Mouse (Mus musculus) erythroblast, adult 5-6 weeks (primary cell): ENCODE results near the gene Fam120a. TPM values are rescaled to one million over a fixed set of nuclear protein-coding genes. Genes with fewer than 3 reads are reported as not detected.

Experiments
- ATAC-seq: replicated peaks from 2 replicates; pipeline ENCODE4 v1.8.0; 2016; ENCODE audit warnings: moderate number of reproducible peaks, mild to moderate bottlenecking, moderate TSS enrichment, inconsistent platforms; ENCODE audit not compliant: poor library complexity, low FRiP score, severe bottlenecking
- total RNA-seq, 2 experiments: library from RNA; stranded (forward) in 1 of 2; stranded (reverse) in 1 of 2; fragments of 150-400 nt in 1 of 2; fragments of 200-764, 138-1000 nt in 1 of 2; gene quantifications; 2 replicates each; pipeline versions ENCODE4 v1.2.3 to v1.2.4; 2015 to 2017; ENCODE audit warnings: low replicate concordance in 2 of 2

The Fam120a gene
- total RNA-seq, 2 experiments from 2014 or later: 47.6 to 81.5 TPM

DNA sequence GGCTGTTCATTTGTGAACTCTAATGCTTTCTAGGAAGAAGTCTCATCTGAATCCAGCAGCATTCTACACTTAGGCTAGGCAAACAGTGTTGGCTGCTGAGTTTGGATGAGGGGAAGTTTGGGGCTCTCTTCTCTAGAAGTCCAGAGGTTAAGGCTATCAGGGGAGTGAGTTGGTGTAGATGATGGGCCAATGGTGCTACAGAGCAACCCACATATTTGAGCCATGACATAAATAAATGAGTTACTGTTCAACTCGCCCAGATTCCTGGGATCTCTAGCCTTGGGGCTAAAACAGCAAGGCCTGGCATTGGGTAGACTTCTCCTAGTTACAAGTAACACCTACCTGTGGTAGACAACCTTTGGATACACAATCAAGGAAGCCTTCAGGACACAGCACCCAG is 46.6 kb downstream of the Fam120a start:
- no peak for ATAC-seq

DNA sequence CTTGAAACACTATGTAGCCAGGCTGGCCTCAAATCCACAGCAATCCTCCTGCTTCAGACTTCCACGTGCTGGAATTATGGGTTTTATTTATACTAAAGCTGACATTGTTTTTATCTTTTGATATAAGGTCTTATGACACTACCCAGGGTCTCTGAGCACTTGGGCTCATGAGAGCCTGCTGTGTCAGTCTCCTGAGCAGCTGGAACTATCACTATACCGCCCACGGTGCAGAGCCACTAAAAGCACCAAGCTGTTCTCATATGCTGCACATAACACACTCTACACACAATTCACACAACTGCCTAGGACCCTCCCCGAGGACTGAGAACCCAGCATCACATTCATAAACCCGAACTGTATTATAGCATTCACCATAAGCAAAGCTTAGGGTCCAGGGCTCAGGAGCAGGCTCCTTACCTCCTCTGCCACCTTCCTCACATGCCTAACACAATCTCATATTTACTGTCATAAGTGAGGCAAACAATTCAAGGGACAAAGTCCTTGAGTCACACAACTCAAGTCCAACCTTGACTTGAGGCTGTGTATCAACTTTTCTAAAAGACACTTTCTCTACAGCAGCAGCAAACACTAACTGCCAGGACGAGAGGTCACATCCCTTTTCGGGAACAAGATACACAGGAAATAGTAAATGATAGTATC is 47.9 kb downstream of the Fam120a start:
- no peak for ATAC-seq

- no peak for ATAC-seq
These were observed 50.7 kb downstream of the Fam120a start for GRCm38 (mm10) chr13:48917113-48917599.

- no peak for ATAC-seq
These were observed 54.1 kb downstream of the Fam120a start for GRCm38 (mm10) chr13:48913680-48914079.

DNA sequence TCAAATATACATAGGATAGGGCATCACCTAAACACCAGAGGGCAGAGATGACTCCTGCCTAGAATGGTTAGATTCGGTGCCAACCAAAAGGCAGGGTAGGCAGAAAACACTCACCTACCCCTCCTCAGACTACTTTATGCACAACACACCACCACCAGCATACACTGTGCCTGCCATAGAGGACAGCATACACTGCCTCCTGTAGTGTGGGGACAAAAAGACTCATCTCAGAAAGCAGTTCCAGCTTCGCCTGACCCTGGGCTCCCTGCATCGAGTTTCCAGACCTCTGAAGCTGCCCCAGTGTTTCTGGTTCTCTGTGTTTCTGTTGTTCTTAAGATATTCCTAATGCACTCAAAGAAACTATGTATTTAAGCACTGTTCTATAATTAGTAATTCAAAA is 54.7 kb downstream of the Fam120a start:
- no peak for ATAC-seq

DNA sequence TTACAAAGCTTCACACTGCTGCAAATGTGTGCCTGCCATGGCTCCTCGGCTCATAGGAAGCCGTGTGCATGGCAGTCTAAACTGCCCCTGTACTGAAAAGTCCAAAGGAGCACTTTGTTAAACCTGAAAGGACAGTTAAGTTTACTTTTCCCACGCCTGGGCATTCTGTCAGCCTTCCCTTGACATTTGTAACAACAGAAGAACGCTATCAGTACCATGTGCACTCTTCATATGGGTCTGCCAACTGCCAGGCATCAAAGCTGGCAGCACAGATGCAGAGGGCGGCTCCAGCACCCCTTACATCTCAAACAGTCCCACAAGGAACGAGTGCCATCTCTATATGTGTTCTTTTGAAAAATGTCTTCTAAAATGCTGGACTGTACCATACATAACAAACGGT is 56.4 kb downstream of the Fam120a start:
- no peak for ATAC-seq

GRCm38 (mm10) chr13:48905458-48905857 is 62.4 kb downstream of the Fam120a start:
- no peak for ATAC-seq

GRCm38 (mm10) chr13:48895376-48895775 is 72.4 kb downstream of the Fam120a start:
- no peak for ATAC-seq

DNA sequence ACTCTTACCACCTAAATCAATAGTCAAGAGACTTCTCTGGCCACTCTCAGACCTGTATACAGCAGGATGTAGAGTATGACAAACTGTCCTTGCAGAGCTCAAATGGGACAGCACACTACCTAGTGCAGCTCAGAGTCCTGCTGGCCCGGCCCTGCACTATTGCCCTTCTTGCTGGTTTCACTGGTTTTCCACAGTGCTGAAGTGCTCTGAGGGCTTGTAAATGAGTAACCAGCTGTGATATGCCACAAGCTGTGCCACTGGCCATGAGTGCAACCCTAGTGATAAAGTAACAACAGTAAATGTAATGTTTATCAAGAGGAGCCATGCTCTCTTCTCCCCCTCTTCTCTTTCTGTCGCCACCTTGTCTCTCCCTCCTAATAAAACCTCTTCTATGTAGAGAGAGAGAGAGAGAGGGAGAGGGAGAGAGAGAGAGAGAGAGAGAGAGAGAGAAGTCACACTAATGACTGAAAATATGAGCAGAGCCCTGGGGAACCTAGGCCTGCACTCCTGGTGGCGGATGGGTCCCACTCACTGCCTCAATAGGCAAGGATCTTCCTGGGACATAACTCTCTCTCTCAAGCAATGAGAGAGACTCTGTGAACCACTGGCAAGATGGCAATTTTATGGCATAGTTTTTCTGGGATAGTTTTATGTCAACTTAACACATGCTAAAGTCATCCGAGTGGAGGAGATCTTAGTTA is 77.4 kb downstream of the Fam120a start:
- ATAC-seq: no peak

DNA sequence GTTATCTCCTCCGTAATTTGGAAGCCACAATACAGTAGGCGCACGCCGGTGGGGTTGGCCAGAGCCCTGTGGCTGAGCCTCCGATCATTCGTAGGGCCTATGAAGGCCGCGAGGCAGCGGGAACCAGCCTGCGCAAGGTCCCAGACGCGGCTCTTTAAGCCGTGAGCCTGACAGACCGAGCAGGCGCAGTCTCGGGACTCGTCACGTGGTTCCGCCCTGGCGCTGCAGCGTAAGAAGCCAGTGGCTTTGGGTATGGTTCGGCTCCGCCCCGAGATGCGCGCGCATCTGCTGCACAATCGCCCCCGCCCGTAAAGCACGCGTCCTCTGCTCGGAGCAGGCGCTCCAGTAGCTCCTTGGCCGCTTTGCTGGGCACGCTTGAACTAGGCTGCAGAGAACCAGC is 89.3 kb downstream of the Fam120a start:
- peak; percentile 100 for ATAC-seq

GRCm38 (mm10) chr13:48877805-48878204 is 90.0 kb downstream of the Fam120a start:
- no peak for ATAC-seq

- no peak for ATAC-seq
These were observed 95.1 kb downstream of the Fam120a start for GRCm38 (mm10) chr13:48872726-48873125.

DNA sequence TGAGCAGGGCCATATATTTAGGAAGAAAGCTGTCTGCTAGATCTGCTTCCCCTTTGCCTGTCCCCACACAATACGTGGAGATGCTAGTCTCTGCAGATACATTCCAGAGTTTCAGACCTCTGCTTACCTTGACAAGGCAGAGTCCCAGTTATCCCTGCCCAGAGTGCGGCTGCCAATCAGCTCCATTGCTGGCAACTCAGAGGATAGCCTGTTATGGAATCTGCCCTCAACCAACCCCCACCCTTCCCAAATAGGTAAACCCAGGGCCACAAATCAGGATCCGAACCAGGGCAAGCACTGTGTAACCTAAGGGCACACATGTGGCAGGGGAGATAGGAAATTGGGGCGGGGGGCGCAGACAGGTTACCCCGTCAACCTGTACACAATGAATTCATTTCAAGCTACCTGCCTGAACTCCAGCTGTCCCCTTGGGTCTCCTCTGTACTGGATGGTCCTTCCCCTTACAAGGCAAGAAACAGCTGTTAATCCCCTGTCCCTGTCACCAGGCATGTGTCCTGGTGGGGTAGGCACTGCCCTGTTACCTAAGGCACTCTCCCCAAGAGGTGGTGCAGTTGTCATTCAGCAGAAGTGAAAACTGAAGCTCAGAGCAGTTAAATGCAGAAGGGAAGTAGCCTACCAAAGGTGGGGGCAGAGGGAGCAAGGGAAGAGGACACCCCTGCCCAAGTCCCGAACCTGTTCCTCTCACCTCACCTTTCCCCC is 95.8 kb downstream of the Fam120a start:
- no peak; the same call in 1 of the 2 replicates for ATAC-seq

DNA sequence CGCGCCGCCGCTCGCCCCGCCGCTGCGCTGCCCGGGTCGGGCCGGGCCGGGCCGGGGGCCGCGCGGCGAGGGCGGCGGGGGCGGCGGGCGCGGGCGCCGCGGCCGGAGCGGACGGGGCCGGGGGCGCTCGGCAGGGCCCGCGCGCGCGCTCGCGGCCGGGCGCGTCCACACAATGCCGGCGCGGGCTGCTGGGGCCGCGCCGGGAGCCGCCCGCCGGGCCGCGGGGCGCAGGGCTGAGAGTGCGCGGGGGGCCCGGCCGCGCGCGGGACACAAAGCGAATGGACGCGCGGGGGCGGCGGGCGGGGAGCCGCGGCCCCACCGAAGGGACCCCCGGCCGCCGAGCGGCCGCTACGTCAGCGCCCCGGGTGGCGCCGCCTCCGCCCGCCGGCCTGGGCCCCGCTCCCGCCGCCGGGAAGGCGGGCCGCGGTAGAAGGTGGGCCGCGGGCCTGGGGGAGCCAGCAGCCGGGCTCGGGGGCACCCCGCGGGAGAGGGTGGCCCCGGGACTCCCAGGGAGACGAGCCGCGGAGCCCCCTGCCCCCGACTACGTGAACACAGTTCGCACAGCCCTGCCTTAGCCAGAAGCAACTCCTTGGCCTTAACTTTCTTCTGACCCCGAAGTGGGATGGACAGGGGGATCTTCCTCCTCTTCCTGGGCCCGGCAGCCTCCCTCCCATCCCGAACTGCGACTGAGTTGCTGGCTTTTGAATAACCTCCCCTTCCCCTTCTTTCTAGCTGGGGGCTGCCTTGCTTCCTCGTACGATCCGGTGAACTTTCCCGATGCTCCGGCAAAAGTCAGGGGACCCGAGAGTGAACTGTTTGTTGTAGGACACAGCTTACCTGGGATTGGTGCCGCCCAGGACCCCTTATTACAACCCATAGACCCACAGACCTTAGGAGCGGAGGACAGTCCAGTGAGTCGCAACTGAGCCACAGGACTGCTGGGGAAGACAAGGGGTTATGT is 96.8 kb downstream of the Fam120a start, which contains the start of gene Phf2:
Gene Phf2 (minus strand): TSS at position 349 of the 961 bp plus-strand sequence.
- ATAC-seq: peak; percentile 44; the same call in 1 of the 2 replicates

DNA sequence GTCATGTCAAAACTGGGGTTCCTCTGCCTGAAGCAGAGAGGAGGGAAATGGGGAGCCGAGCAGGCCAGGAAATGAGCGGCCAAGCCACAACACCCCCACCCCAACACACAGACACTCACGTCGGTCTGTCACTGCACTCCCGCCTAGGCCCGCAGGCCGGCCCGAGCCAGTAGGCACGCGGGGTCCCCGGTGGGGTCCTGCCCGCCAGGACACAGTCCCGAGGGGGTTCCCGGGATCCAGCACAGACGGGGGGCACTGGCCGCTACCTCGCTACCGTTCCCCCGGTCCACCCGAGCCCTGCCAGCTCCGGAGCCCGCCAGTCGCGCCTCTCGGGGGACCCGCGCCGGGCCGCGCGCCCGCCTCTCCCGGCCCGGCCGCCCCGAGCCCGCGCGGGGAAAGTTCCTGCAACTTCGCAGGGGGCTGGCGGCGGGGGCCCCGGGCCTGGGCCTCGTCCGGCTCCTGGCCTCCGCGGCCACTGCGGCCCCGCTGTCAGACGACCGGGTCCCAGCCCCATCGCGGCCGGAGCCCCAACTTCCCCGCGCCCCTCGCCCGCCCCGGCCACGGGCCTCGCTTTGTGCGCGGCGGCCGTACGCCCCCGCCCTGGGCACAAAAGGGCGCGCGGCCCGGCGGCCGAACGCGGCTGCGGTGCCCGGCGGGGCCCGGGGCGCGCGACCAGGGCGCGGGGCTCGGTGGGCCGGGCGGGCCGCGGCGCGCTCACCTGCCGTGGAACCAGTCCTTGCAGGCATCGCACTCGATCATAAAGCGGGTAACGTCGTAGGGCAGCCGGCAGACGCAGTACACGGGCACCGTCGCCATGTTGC is 97.7 kb downstream of the Fam120a start:
- ATAC-seq: no peak; the same call in 1 of the 2 replicates

- peak; percentile 53 for ATAC-seq
These were observed 98.2 kb downstream of the Fam120a start for GRCm38 (mm10) chr13:48869600-48869949.

- no peak for ATAC-seq
These were observed 98.7 kb downstream of the Fam120a start for GRCm38 (mm10) chr13:48869088-48869487.

DNA sequence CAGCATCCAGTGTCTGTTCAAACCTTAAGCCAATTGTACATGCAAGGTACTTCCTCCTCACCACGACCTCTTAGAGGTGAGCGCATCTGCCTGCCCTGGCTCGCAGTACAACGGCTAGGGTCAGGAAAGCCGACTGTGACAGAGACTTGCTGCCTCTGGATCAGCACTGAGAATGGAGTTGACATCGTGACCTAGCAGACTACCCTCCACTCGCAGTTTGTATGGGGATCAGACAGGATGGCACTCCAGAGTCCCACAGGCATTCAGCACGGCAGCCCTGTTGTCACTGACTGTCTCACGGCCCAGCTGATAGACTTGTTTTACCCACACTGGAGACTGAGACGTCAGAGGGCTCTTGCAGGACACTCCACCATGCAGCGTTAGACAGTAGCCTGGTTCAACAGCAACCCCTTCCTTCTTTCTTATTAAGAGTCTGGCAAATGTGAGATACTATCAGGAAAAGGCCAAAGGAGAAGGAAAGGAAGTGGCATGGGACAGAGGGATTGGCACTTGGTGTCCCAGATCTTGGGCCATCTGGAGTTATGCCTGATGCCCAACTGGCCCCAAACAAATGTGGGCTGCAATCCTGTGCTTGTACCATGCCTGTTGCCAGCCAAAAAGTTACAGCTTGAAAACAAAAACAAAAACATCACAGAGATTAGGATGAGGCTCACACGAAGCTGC is 103.0 kb downstream of the Fam120a start:
- ATAC-seq: no peak
